Mouse (Mus musculus) neutrophil, adult 59 days (primary cell): Measurements from ENCODE around the gene Hist1h1a. TPM values are rescaled to one million over a fixed set of nuclear protein-coding genes. Genes with fewer than 3 reads are reported as not detected.

Experiments used
- total RNA-seq, 2 experiments: library from RNA; stranded (reverse); gene quantifications; 1 replicate in 1 of 2; 2 replicates in 1 of 2; pipeline ENCODE4 v1.2.4; 2023

Gene Hist1h1a
- 100 to 1,000 TPM; 455 to 460 TPM for total RNA-seq

DNA sequence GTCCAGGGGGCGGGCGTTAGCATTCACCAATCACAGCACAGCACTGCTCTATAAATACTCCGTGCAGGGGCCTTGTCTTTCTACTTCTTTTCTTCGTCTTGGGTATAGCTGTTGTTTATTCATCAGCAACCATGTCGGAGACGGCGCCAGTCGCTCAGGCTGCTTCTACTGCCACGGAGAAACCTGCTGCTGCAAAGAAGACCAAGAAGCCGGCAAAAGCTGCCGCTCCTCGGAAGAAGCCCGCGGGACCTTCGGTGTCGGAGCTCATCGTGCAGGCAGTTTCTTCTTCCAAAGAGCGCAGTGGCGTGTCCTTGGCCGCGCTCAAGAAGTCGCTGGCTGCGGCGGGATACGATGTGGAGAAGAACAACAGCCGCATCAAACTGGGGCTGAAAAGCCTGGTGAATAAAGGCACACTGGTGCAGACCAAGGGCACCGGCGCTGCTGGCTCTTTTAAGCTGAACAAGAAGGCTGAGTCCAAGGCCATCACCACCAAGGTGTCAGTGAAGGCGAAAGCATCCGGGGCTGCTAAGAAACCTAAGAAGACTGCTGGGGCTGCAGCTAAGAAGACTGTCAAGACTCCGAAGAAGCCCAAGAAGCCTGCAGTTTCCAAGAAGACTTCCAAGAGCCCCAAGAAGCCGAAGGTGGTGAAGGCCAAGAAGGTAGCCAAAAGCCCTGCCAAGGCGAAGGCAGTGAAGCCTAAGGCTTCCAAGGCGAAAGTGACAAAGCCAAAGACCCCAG lies at the start of gene Hist1h1a:
Gene Hist1h1a (plus strand): TSS at position 81 of the 738 bp plus-strand sequence.

DNA sequence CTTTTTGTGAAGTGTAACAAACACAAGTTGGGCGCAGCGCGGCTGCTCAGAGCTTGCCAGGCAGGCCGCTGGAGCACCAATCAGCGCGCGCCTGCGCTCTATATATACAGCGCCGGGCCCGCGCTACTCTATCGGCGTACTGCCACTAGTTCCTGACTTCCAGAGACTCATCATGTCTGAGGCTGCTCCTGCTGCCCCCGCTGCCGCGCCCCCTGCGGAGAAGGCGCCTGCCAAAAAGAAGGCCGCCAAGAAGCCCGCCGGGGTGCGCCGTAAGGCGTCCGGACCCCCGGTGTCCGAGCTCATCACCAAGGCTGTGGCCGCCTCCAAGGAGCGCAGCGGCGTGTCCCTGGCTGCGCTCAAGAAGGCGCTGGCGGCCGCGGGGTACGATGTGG lies 24.8 kb upstream of the Hist1h1a start, which contains the start of gene Hist1h1c:
Gene Hist1h1c (plus strand): TSS at position 132 of the 392 bp plus-strand sequence.

DNA sequence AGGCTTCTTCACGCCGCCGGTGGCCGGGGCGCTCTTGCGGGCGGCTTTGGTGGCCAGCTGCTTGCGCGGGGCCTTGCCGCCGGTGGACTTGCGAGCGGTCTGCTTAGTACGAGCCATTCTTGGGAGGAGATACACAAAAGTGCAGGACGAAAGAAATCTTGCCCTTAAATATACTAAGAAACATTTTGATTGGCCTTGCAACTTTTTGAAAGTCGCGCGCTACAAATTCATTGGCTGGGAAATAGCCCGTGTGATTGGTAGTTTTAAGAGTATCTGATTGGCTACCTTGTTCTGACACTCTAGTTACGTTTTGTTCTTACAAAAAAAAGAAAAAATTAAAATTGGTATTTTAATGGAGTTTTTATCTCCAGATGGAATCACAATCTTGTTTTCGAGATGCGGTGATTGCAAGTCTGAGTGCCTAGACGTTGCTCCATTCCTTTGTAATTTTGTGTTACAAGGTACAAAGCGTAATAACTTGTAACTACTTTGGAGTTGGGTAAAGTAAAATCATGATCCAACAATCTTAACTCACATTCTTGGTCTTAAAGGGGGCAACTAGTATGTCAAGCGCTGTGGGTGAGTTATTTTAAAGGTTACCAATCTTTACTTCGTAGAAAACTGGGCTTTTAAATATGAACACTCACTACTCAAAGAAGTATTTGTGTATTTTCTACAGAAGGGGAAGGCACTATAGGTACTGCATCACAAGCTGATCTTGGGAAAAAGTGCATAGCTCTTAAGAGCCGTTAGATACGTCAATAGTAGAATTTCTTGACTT lies 17.9 kb upstream of the Hist1h1a start, which contains the start of gene Hist1h3c:
Gene Hist1h3c (minus strand): TSS at position 222 of the 781 bp plus-strand sequence.

DNA sequence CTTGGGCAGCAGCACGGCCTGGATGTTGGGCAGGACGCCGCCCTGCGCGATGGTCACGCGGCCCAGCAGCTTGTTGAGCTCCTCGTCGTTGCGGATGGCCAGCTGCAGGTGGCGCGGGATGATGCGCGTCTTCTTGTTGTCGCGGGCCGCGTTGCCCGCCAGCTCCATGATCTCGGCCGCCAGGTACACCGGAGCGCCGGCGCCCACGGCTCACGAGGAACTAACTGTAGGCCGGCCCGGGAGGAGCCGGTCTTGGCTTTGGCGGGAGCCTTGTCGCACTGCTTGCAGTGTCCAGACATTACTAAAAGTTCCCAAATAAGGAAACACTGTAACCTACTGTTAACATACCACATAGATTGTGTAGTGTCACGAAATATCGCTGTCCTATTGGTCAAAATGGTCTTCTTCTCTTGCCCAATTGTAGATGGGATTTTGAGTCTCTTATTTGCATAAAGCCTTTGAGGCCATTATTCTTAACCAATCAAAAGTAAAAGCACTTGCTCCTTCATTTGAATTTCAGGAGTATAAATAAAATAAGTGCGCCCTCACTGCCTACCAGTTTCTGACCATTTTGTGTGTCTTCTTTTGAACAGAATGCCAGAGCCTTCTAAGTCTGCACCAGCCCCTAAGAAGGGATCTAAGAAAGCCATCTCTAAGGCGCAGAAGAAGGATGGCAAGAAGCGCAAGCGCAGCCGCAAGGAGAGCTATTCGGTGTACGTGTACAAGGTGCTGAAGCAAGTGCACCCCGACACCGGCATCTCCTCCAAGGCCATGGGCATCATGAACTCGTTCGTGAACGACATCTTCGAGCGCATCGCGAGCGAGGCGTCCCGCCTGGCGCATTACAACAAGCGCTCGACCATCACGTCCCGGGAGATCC lies 17.0 kb upstream of the Hist1h1a start, which contains the start of gene Hist1h2bb:
Gene Hist1h2bb (plus strand): TSS at position 534 of the 880 bp plus-strand sequence.

DNA sequence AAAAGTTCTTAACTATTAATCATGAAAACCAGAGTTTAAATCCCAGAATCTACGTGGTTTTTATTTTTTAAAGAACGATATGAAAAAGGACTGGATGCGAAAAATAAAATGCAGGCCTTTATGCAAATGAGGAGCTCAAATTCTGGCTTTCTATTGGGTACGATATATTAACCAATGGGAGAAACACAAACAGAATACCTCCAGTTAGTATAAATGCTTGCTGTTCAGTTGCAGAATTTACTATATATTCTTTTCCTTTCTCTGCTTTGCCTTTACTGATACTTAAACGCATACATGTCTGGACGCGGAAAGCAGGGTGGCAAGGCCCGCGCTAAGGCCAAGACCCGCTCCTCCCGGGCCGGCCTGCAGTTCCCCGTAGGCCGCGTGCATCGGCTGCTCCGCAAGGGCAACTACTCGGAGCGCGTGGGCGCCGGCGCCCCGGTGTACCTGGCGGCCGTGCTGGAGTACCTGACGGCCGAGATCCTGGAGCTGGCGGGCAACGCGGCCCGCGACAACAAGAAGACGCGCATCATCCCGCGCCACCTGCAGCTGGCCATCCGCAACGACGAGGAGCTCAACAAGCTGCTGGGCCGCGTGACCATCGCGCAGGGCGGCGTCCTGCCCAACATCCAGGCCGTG lies 12.5 kb upstream of the Hist1h1a start, which contains the start of gene Hist1h2ab:
Gene Hist1h2ab (plus strand): TSS at position 288 of the 639 bp plus-strand sequence.

DNA sequence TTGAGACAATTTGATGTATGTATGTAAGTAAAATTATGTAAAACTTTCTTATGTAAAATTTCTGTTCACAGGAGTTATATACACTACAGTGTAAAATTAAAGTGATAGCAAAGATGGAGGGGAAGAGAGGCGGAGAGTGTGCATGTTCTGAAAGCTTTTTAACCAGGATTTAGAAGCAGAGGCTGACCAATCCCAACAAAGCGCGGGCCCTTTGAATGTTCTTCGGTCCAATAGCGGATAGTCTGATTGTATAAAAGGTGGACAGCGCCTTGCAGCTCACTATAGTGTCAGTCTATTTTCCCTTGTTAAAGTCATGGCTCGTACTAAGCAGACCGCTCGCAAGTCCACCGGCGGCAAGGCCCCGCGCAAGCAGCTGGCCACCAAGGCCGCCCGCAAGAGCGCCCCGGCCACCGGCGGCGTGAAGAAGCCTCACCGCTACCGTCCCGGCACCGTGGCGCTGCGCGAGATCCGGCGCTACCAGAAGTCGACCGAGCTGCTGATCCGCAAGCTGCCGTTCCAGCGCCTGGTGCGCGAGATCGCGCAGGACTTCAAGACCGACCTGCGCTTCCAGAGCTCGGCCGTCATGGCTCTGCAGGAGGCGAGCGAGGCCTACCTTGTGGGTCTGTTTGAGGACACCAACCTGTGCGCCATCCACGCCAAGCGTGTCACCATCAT lies 11.3 kb upstream of the Hist1h1a start, which contains the start of gene Hist1h3b:
Gene Hist1h3b (plus strand): TSS at position 201 of the 675 bp plus-strand sequence.

DNA sequence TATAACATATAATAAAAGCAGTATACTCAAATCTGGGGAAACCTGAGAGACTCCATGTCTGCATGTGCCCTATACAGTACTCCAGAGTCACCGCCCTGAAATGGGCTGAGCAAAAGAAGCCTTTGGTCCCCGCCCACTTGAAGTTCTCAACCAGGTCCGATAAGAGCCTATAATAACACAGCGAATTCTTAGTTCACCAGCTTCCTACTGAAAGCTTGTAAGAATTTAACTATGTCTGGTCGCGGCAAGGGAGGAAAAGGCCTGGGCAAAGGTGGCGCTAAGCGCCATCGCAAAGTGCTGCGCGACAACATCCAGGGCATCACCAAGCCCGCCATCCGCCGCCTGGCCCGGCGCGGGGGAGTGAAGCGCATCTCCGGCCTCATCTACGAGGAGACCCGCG lies 6.7 kb upstream of the Hist1h1a start, which contains the start of gene Hist1h4b:
Gene Hist1h4b (plus strand): TSS at position 224 of the 400 bp plus-strand sequence.

DNA sequence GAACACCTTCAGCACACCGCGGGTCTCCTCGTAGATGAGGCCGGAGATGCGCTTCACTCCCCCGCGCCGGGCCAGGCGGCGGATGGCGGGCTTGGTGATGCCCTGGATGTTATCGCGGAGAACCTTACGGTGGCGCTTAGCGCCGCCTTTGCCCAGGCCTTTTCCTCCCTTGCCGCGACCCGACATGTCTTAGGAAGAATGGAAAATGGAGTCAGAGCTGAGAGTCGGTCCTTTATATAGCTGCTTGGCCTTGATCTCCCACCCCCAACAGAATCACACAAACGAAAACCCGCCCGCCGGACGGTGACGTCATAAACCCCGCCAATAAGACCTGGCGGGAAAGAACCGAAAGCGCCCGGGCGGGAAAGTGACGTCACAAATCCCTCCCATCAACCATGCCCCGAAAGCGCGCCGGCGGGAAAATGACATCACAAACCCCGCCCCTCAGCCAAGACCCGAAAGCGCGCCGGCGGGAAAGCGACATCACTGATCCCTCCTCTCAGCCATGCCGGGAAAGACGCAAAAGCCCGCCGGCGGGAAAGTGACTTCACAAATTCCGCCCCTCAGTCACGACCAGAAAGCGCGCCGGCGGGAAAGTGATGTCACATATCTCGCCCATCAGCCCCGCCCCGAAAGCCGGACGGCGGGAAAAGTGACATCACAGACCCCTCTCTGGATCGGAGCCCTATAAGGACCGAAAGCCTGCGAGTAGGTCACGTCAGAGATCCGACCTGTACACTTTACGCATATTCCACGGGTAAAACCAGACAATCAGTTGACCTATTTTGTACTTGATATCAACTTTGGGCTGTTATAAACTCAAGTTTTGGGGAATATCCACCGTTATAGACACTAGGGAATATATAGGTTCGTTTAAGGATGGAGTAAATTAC lies 2.2 kb upstream of the Hist1h1a start, which contains the start of gene Hist1h4a:
Gene Hist1h4a (minus strand): TSS at position 259 of the 893 bp plus-strand sequence.

DNA sequence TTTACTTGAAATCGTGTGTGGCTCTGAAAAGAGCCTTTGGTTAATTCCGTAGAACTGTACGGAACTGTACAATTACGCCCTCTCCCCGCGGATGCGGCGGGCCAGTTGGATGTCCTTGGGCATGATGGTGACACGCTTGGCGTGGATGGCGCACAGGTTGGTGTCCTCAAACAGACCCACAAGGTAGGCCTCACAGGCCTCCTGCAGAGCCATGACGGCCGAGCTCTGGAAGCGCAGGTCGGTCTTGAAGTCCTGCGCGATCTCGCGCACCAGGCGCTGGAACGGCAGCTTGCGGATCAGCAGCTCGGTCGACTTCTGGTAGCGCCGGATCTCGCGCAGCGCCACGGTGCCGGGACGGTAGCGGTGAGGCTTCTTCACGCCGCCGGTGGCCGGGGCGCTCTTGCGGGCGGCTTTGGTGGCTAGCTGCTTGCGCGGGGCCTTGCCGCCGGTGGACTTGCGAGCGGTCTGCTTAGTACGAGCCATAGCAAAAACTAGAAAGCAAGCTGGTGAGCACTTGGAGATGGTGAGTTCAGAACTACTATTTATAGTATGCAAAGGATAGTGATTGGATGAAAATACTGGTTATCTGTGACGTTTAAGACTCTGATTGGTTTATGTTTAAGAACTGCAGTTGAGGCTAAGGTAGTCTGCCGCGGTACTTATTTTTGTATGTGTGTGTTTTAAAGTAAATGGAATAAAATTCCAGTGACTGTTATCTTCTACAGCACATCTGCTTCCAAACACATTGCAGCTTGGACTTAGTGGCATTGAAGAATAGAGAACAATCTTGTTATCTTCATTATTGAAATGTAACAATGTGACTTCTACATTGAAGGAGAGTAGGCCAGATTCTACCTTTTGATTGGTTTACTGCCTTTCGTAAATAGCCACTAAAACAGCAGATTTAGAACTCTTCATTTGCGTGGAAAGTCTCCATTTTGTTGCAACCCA lies 1.3 kb upstream of the Hist1h1a start, which contains the start of gene Hist1h3a:
Gene Hist1h3a (minus strand): TSS at position 516 of the 951 bp plus-strand sequence.

DNA sequence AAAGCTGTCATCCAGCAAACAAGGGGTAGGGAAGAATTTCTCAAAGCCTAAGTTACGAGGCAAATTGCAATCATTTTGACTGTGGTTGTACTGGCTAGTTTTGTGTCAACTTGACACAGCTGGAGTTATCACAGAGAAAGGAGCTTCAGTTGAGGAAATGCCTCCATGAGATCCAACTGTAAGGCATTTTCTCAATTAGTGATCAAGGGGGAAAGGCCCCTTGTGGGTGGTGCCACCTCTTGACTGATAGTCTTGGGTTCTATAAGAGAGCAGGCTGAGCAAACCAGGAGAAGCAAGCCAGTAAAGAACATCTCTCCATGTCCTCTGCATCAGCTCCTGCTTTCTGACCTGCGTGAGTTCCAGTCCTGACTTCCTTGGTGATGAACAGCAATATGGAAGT lies 6.1 kb downstream of the Hist1h1a start, which contains the start of gene Trim38:
Gene Trim38 (plus strand): TSS at position 301 of the 400 bp plus-strand sequence.

DNA sequence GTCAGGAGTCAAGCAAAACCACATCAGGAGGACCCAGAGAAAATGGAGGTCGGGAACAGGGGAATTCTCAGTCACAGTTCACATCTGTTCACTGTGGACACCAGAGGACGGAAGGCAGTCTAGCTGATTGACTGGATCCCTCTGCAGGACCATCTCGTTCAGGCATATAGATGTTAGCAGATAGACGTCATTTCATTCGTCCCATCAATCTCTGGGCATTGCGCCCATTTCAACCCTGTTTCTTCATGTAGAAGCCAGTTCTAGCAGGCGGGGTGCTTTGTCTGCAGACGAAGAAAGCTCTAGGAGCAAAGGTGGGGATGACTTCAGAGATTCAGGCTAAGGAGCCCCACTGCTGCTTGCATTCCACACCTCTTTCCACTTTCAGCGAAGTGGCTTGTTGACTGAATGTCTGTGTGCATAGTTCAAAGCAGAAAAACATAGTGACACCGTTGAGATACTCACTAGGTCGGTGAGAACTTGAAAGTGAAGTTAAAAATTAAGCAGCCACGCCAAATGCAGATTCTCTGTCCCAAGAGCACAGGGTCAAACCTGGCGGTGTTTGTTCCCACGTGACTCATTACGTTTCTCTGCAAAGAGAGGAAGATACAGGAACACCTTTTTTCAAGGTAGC lies 43.1 kb downstream of the Hist1h1a start, which contains the start of gene Slc17a2:
Gene Slc17a2 (plus strand): TSS at position 572 of the 631 bp plus-strand sequence.

Other genes starting within 250 kb of the Hist1h1a start
- 1,000 to 10,000 TPM; 1,672 to 1,684 TPM for gene Hist1h4h, start 232.6 kb upstream of the Hist1h1a start, total RNA-seq
- gene Hist1h2af, start 229.8 kb upstream of the Hist1h1a start, total RNA-seq = 1,000 to 10,000 TPM; 1,080 to 1,089 TPM
- gene Hist1h3g, start 228.2 kb upstream of the Hist1h1a start, total RNA-seq = 100 to 1,000 TPM; 354 to 358 TPM
- gene Hist1h2bh, start 220.3 kb upstream of the Hist1h1a start, total RNA-seq = 100 to 1,000 TPM; 133 to 136 TPM
- gene Hist1h3f, start 219.6 kb upstream of the Hist1h1a start, total RNA-seq = 100 to 1,000 TPM; 457 to 468 TPM
- gene Hist1h4f, start 212.0 kb upstream of the Hist1h1a start, total RNA-seq = 1,000 to 10,000 TPM; 2,366 to 2,514 TPM
- gene Hist1h1d, start 210.4 kb upstream of the Hist1h1a start, total RNA-seq = 100 to 1,000 TPM; 108 to 121 TPM
- gene Hist1h3e, start 201.3 kb upstream of the Hist1h1a start, total RNA-seq = 100 to 1,000 TPM; 839 to 947 TPM
- 100 to 1,000 TPM; 191 to 199 TPM for gene Hist1h2ae, start 192.4 kb upstream of the Hist1h1a start, total RNA-seq
- 1,000 to 10,000 TPM; 1,545 to 1,845 TPM for gene Hist1h2bg, start 192.3 kb upstream of the Hist1h1a start, total RNA-seq
- gene Hist1h2bf, start 189.5 kb upstream of the Hist1h1a start, total RNA-seq = 1,000 to 10,000 TPM; 1,042 to 1,254 TPM
- 100 to 1,000 TPM; 115 to 121 TPM for gene Hist1h2ad, start 189.3 kb upstream of the Hist1h1a start, total RNA-seq
- gene Hist1h3d, start 187.9 kb upstream of the Hist1h1a start, total RNA-seq = 100 to 1,000 TPM; 147 to 159 TPM
- gene Hist1h4d, start 182.1 kb upstream of the Hist1h1a start, total RNA-seq = 100 to 1,000 TPM; 726 to 742 TPM
- 100 to 1,000 TPM; 103 to 111 TPM for gene Hist1h2be, start 142.5 kb upstream of the Hist1h1a start, total RNA-seq
- 100 to 1,000 TPM; 779 TPM for gene Hist1h1e, start 141.1 kb upstream of the Hist1h1a start, total RNA-seq
- gene Hist1h2ac, start 79.7 kb upstream of the Hist1h1a start, total RNA-seq = 10 to 100 TPM; 48.0 to 51.5 TPM
- 100 to 1,000 TPM in 1 of 2 experiments, 10 to 100 TPM in 1; 97.4 to 109 TPM for gene Hist1h2bc, start 79.5 kb upstream of the Hist1h1a start, total RNA-seq
- gene Hist1h1t, start 67.9 kb upstream of the Hist1h1a start, total RNA-seq = 1 to 10 TPM in 1 of 2 experiments, under 1 TPM in 1; 0.86 to 1.1 TPM
- 100 to 1,000 TPM; 391 to 419 TPM for gene Hist1h4c, start 65.2 kb upstream of the Hist1h1a start, total RNA-seq
- 1 to 10 TPM; 4.2 to 6.6 TPM for gene Hfe, start 52.8 kb upstream of the Hist1h1a start, total RNA-seq
- gene Hist1h1c, start 24.9 kb upstream of the Hist1h1a start, total RNA-seq = 1,000 to 10,000 TPM; 1,619 to 1,663 TPM
- 100 to 1,000 TPM; 617 to 658 TPM for gene Hist1h3c, start 18.1 kb upstream of the Hist1h1a start, total RNA-seq
- 100 to 1,000 TPM; 868 to 875 TPM for gene Hist1h2bb, start 16.9 kb upstream of the Hist1h1a start, total RNA-seq
- 1,000 to 10,000 TPM; 1,294 to 1,569 TPM for gene Hist1h2ab, start 12.5 kb upstream of the Hist1h1a start, total RNA-seq
- gene Hist1h3b, start 11.4 kb upstream of the Hist1h1a start, total RNA-seq = 1,000 to 10,000 TPM; 1,352 to 1,548 TPM
- 100 to 1,000 TPM; 569 to 600 TPM for gene Hist1h4b, start 6.7 kb upstream of the Hist1h1a start, total RNA-seq
- gene Hist1h4a, start 2.4 kb upstream of the Hist1h1a start, total RNA-seq = 100 to 1,000 TPM; 541 to 562 TPM
- 1,000 to 10,000 TPM in 1 of 2 experiments, 100 to 1,000 TPM in 1; 878 to 1,040 TPM for gene Hist1h3a, start 1.3 kb upstream of the Hist1h1a start, total RNA-seq
- gene Trim38, start 6.2 kb downstream of the Hist1h1a start, total RNA-seq = not detected
- not detected for gene Slc17a2, start 43.3 kb downstream of the Hist1h1a start, total RNA-seq
- not detected for gene Slc17a3, start 75.8 kb downstream of the Hist1h1a start, total RNA-seq
- gene Slc17a1, start 104.1 kb downstream of the Hist1h1a start, total RNA-seq = not detected
- not detected for gene Slc17a4, start 151.3 kb downstream of the Hist1h1a start, total RNA-seq
- not detected for gene Hist1h2ba, start 170.5 kb downstream of the Hist1h1a start, total RNA-seq
- gene Hist1h2aa, start 170.8 kb downstream of the Hist1h1a start, total RNA-seq = not detected
- gene Scgn, start 227.5 kb downstream of the Hist1h1a start, total RNA-seq = not detected